Mouse (Mus musculus): ENCODE measurements around the gene Olfr318.
"Not testable (repeated sequence)": the region's sequence is repeated elsewhere in the genome, so short reads cannot be mapped to it uniquely, and the experiment has no call there.

Olfr318 gene

GRCm38 (mm10) chr11:58723914-58724313 is at the start of gene Olfr318:
Gene Olfr318, minus strand, starts transcription at chr11:58724014.
- DNase-seq (ENCODE audit: low read depth), result no peak

GRCm38 (mm10) chr11:58772888-58773287 is 49.1 kb upstream of the Olfr318 start, which contains the start of gene Olfr315:
Gene Olfr315, plus strand, starts transcription at chr11:58773188.
- no peak for DNase-seq (ENCODE audit: low read depth)

- no peak for DNase-seq (ENCODE audit: low read depth)
These were observed 28.6 kb upstream of the Olfr318 start, which contains the start of gene Olfr316 for GRCm38 (mm10) chr11:58752434-58752833. Gene Olfr316, plus strand, starts transcription at chr11:58752734.

- not testable (repeated sequence) for DNase-seq (ENCODE audit: low read depth)
These were observed 27.3 kb upstream of the Olfr318 start for GRCm38 (mm10) chr11:58751096-58751495.

- DNase-seq (ENCODE audit: low read depth), result no peak
These were observed 15.0 kb upstream of the Olfr318 start, which contains the start of gene Olfr317 for GRCm38 (mm10) chr11:58738792-58739262. Gene Olfr317, minus strand, starts transcription at chr11:58739212.

GRCm38 (mm10) chr11:58733372-58733771 is 9.6 kb upstream of the Olfr318 start:
- no peak for DNase-seq (ENCODE audit: low read depth)

- not testable (repeated sequence) for DNase-seq (ENCODE audit: low read depth)
These were observed 4.3 kb upstream of the Olfr318 start for GRCm38 (mm10) chr11:58727896-58728650.

GRCm38 (mm10) chr11:58719701-58720100 is 4.1 kb downstream of the Olfr318 start:
- no peak for DNase-seq (ENCODE audit: low read depth)

- not testable (repeated sequence) for DNase-seq (ENCODE audit: low read depth)
These were observed 6.1 kb downstream of the Olfr318 start for GRCm38 (mm10) chr11:58717723-58718122.

GRCm38 (mm10) chr11:58709086-58709485 is 14.7 kb downstream of the Olfr318 start:
- DNase-seq (ENCODE audit: low read depth), result no peak

- no peak for DNase-seq (ENCODE audit: low read depth)
These were observed 25.0 kb downstream of the Olfr318 start, which contains the start of gene Olfr319 for GRCm38 (mm10) chr11:58698862-58699261. Gene Olfr319, plus strand, starts transcription at chr11:58699162.

GRCm38 (mm10) chr11:58680799-58681198 is 43.0 kb downstream of the Olfr318 start, which contains the start of gene Olfr320:
Gene Olfr320, plus strand, starts transcription at chr11:58681099.
- DNase-seq (ENCODE audit: low read depth), result no peak

- DNase-seq (ENCODE audit: low read depth), result no peak
These were observed 52.0 kb downstream of the Olfr318 start for GRCm38 (mm10) chr11:58671825-58672224.

GRCm38 (mm10) chr11:58669252-58669651 is 54.6 kb downstream of the Olfr318 start:
- no peak for DNase-seq (ENCODE audit: low read depth)
